Mouse (Mus musculus) lung, adult 2 months (tissue): Measurements from ENCODE around the gene Pax8.

ENCODE experiments used
- CTCF ChIP-seq: fragments of 200-500 bp; IDR thresholded peaks from 2 replicates; pipeline ENCODE4 v1.5.1; 2011; ENCODE audit warnings: mild to moderate bottlenecking, low read length, control low read depth; ENCODE audit not compliant: insufficient read depth
- POLR2A ChIP-seq: fragments of 200-500 bp; IDR thresholded peaks from 2 replicates; pipeline ENCODE4 v1.6.1; 2011; ENCODE audit warnings: low read depth, mild to moderate bottlenecking, control low read depth, low read length, borderline replicate concordance; ENCODE audit errors: extremely low read depth

DNA sequence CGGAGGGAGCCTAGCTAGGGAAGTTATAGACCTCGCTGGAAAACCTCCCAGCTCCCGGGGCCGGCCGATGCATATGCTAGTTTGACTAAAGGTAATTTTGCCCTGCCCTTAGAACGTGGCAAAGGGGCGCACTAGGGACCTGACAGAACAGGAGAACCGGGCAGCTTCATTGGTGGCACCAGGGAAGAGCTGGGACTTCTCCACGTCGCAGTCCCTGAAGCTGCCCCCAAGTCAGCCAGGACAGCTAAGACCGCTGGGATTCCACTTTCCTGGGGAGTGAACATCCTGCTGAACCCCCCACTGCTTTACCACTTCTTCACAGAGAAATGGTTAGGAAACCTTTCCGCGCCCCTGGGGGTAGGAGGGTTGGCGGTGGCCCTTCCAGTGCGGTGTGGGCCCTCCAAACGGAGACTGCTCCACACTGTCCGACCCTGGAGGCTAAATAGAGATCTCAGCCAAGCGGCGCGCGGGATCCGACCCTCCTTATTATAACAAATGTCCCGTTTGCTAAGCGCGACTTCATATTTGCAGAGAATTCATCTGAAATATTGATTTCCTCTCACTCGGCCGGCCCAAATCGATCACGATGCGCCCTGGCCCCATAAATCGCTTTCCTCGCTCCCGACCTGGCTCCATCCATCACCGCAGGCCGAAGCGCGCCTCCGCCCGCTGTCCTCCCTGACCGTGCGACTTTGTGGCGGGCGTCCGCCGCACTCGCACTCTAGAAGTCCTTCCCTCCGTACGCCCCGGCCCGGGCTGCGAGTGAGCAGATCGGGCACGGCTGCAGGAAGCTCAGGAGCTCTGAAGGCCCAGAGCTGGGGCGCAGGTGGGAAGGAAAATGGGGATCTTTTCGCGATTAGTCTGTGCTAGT, 1.5 kb downstream of the Pax8 start:
- TF ChIP-seq CTCF, result no peak
- no peak for TF ChIP-seq POLR2A
